Mouse (Mus musculus) cerebral cortex, adult 2 months (tissue): ENCODE measurements around the gene Sdcbp2.

Experiments
- WGBS: fragments of 180-500 bp; shearing (Covaris S2); methylation state at CpG from one replicate; pipeline ENCODE4 v1.1.7; 2018; 5-methylcytosine and 5-hydroxymethylcytosine counted together

The Sdcbp2 gene

DNA sequence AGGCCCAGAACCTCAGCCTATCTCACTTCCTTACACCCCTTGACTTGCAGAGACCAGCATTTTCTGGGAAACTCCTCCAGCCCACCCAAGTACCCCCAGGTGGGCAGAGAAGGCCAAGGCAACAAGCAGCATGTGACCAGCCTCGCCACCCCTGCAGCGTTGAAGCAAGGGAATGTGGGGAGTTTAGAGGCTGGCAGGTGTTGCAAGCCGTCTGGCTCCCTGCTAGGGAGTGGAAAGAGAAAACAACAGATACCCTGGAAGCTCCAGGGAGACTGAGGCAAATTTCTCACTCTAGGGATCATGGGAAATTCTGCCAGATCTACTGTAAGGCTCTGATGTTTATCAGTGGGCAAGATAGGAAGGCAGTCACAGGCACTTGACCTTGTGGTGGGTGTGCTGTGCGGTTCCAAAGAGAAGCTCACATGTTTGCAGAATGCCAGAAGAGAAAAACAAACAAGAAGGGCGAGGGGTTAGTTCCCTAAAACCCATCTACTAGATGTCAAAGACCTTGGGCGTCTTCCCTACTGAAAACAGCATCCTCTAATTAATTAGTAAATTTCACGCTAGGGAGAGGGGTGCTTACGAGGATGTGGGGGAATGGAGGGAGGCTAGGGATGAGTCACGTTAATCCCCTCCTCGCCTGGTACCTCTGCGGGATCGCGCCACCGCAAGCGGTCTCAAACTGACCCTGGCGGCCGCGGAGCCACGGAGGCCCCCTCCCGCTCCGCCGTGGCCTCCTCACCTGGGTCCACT is 59.2 kb downstream of the Sdcbp2 start:
- WGBS: 5% methylated on average over 22 of the region's 22 CpGs

DNA sequence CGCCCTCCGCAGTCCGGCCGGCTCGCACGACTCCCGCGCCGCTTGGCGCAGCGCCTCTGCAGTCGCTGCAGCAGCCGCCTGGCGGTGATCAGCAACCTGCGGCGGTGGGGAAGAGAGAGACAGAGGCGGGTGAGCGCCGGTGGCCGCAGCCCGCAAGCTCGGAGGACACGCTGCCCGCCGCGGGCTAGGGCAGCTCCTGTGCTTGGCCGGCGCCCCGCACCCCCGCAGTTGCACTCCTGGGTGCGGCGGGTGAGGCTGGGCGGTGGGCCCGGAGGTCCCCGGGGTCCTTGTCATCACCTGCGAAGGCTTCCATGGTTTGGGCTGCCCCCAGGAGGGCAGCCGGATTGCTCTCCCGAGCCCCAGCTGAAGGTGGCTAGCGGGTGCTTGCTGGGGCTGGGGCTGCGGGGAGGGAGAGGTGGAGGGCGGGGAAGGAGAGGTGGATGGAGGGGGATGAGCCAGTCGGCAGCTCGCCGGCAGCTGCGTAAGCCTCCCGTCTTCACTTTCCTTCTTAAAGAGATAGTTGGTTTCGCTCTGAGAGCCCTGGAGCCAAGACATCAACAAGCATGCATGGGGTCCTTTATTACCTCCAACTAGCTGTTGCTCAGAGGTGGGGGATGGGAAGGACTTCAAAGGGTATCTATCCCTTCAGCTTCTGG is 59.9 kb downstream of the Sdcbp2 start, which contains the start of gene Snph:
Gene Snph (minus strand): TSS at position 435 of the 656 bp plus-strand sequence.
- under 1% methylated on average over 47 of the region's 47 CpGs for WGBS

DNA sequence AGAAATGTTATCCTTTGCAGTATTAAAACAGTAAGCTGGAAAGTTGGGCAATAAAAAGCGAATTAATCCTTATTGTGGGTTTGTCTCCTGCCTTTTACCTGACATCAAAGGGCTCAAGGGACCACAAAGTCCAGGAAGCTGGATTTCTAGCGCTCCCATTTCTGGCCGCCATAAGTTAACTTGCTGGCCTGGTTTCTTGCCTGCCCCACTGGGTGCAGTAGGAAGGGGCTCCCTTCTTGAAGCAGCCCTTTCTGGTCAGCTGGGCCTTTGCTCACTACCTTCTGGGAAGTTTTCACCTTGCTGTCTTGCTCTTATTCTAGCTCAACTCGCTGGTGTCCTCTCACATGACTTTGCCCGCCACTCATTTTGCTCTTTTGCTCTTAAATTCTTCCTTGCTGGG is 60.6 kb downstream of the Sdcbp2 start:
- 87% methylated on average over 5 of the region's 5 CpGs for WGBS

DNA sequence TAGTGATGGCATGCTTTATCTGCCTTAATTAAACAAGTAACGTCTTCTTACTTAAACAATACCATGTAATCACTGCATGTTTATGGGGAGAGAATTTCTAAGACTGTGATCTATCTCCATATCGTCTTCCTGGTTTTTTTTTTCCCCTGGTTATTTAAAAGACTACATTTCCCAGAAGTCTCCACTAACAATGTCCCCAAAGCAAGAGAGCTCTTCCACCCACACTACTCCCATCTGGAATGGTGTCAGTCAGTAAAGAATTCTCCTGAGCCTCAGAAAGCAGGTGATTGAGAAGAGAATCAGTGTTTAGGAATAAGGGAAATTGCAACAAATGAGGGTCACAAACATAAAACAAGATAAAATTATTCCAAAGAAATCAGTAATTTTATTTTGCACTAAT is 62.5 kb downstream of the Sdcbp2 start:
- WGBS: 20% methylated on average over 2 of the region's 2 CpGs

DNA sequence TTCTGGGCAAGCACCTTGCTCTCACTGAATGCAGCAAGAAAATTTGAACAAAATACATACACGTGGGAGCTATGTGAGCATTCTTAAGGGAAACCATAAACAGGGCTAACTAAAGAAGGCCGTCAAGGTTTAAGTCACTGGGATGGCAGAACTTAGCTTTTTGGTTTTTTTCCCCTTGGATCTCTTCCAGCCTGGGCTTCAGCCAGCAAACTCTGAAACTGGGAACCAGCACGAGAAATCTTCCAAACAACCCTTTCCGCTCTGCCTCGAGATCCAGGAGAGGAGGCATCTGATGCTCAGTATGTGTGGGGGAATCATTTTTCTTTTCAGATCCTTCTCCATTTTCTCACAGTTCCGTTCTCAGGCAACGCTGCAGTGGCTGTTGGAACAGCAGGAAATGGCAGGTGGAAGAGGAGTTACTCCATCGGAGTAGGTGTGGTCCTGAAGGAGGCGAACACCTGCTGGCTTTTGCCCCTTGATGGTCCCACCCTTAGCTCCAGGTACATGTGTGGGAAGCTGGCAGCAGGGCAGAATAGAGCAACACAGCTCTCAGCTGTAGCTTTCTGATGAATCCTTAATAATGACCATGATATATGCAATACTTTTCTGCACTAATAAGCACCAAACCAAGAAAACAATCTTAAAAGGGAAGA is 63.1 kb downstream of the Sdcbp2 start:
- 29% methylated on average over 9 of the region's 9 CpGs for WGBS

DNA sequence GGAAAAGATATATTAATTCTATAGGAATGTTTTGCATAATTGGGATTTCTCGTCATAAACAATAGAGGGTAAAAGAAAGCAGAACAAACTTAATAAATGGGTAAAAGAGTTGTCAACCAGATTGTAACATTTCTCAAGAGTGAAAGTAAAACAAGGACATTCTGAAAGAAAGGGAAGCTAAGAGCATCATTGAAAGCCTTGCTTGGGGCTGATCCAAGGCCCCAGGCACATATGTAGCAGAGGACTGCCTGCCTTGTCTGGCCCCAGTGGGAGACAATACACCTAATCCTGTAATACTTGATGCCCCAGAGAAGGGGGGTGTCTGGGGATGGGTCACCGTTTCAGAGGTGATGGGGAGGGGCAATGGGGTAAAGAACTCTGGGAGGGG is 63.6 kb downstream of the Sdcbp2 start:
- 52% methylated on average over 2 of the region's 2 CpGs for WGBS
